Mouse (Mus musculus) myocyte (in vitro differentiated cells): ENCODE results near the gene Cdc42bpa. TPM values are rescaled to one million over a fixed set of nuclear protein-coding genes. Genes with fewer than 3 reads are reported as not detected.
A peak's percentile ranks its signal among the peaks of the same experiment; 100 is the strongest.

Source experiments
- H3K27me3 ChIP-seq: one replicate; pipeline ENCODE4 v1.6.1; 2011; ENCODE audit not compliant: control insufficient read depth, insufficient read depth, insufficient read length
- H3K36me3 ChIP-seq: one replicate; pipeline ENCODE4 v1.6.1; 2011; ENCODE audit not compliant: control insufficient read depth, insufficient read depth
- H3K4me2 ChIP-seq: one replicate; pipeline ENCODE4 v1.6.1; 2011; ENCODE audit warnings: low read depth, control low read depth
- H3K4me3 ChIP-seq: one replicate; pipeline ENCODE4 v1.5.1; 2011; ENCODE audit warnings: mild to moderate bottlenecking, control low read depth, moderate library complexity
- H3K79me2 ChIP-seq: one replicate; pipeline ENCODE4 v1.6.1; 2011; ENCODE audit not compliant: control insufficient read depth, insufficient read depth
- H3ac ChIP-seq: one replicate; pipeline ENCODE4 v1.6.1; 2011; ENCODE audit not compliant: control insufficient read depth, insufficient read length
- CEBPB ChIP-seq: IDR thresholded peaks from 2 replicates; pipeline ENCODE4 v1.6.1; 2011; ENCODE audit warnings: mild to moderate bottlenecking, moderate library complexity; ENCODE audit not compliant: poor library complexity, insufficient read depth, severe bottlenecking
- E2F4 ChIP-seq: IDR thresholded peaks from one replicate; pipeline ENCODE4 v1.6.1; 2011; ENCODE audit warnings: mild to moderate bottlenecking, control low read depth, moderate library complexity; ENCODE audit not compliant: insufficient read depth
- MAX ChIP-seq: IDR thresholded peaks from one replicate; pipeline ENCODE4 v1.6.1; 2011; ENCODE audit warnings: low read depth, mild to moderate bottlenecking, control low read depth
- MYOD1 ChIP-seq, 3 experiments: IDR thresholded peaks; one replicate each; pipeline ENCODE4 v1.6.1; 2011; ENCODE audit warnings: control low read depth in 2 of 3, low read depth in 2 of 3, mild to moderate bottlenecking in 2 of 3, moderate library complexity in 1 of 3; ENCODE audit not compliant: insufficient read length in 2 of 3, control insufficient read depth in 1 of 3
- MYOG ChIP-seq, 3 experiments: IDR thresholded peaks; one replicate each; pipeline ENCODE4 v1.6.1; 2011; ENCODE audit warnings: control low read depth in 2 of 3, low read depth in 2 of 3, mild to moderate bottlenecking in 2 of 3; ENCODE audit not compliant: insufficient read length in 2 of 3, control insufficient read depth in 1 of 3, insufficient read depth in 1 of 3
- POLR2A ChIP-seq: IDR thresholded peaks from one replicate; pipeline ENCODE4 v1.6.1; 2011; ENCODE audit warnings: low read depth, mild to moderate bottlenecking, control low read depth, moderate library complexity; ENCODE audit not compliant: insufficient read length
- POLR2AphosphoS2 ChIP-seq: IDR thresholded peaks from one replicate; pipeline ENCODE4 v1.6.1; 2011; ENCODE audit warnings: low read depth, control low read depth; ENCODE audit not compliant: insufficient read length
- REST ChIP-seq: IDR thresholded peaks from one replicate; pipeline ENCODE4 v1.6.1; 2011; ENCODE audit warnings: mild to moderate bottlenecking, control low read depth, moderate library complexity; ENCODE audit not compliant: insufficient read depth, insufficient read length
- SRF ChIP-seq: IDR thresholded peaks from one replicate; pipeline ENCODE4 v1.6.1; 2011; ENCODE audit warnings: low read depth; ENCODE audit not compliant: control insufficient read depth, insufficient read length
- TCF12 ChIP-seq: IDR thresholded peaks from one replicate; pipeline ENCODE4 v1.6.1; 2011; ENCODE audit warnings: mild to moderate bottlenecking, control low read depth; ENCODE audit not compliant: poor library complexity, insufficient read depth, severe bottlenecking
- TCF3 ChIP-seq: IDR thresholded peaks from one replicate; pipeline ENCODE4 v1.6.1; 2011; ENCODE audit warnings: low read depth, control low read depth; ENCODE audit not compliant: insufficient read length
- USF1 ChIP-seq: IDR thresholded peaks from one replicate; pipeline ENCODE4 v1.6.1; 2011; ENCODE audit warnings: low read depth, mild to moderate bottlenecking, control low read depth, moderate library complexity
- polyA plus RNA-seq: library from polyadenylated mRNA; unstranded; fragments of >200 nt; fragmentation: generic; extraction: Trizol; gene quantifications from one replicate; pipeline ENCODE4 v1.2.1, GENCODE M21; 2012; ENCODE audit warnings: missing spikeins

Gene Cdc42bpa
- polyA plus RNA-seq, 1 experiment, result 14.3 TPM

DNA sequence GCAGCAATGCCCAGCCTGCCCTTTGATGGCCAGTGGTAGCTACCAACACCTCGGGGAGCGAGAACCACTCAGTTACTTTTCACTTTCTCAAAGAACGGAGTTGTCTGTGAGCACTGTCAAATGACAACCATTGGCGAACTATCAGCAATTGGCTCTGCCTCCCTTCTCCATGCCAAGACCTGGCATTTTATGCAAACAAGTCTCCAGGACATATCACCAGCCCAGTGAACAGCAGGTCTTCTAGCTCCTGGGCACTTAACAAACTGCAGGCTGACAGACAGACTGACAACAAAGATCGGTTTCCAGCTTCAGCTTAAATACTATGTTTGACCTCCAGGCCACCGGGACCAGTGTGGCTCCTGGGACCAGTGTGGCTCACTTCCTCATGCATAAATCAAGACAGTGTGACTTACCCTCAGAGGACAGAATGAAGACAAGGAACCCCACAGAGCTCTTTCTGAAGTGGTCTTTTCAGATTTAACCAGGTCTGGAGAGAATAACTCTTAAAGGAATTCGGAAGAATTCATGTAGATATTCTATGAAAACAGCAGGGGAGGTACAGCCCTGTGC, 231.5 kb downstream of the Cdc42bpa start:
- TF ChIP-seq POLR2AphosphoS2 (no peak), CEBPB (no peak), POLR2A (no peak), SRF (no peak), MYOG (IDR thresholded peaks at IDR 0.05; ENCODE audit: control insufficient read depth in 1 of 3, insufficient read depth in 1 of 3, insufficient read length in 2 of 3, low read depth in 2 of 3) (no peak), TCF12 (no peak), TCF3 (no peak), USF1 (no peak)
- peak overlapping the region; percentile 89 for H3K4me2 ChIP-seq

DNA sequence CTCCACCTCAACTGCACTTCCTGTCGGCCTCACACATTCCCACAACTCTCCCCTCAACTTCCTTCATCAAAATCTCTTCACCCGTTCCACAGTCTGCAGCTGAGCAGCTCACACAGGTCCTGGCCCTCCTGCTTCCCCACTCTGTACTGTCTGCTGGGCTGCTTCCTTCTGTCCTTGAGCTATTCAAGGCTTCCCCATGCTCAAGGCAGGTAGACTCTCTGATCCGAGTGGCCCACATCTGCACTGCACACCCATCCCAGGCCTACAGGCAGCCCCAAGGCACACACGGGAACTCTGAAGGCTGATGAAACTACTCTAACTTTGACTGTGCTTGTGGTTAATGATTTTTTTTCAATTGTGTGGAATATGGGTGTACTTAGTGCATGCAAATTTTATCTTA, 232.6 kb downstream of the Cdc42bpa start:
- no peaks in the 10 kb centered on the region for H3K79me2 ChIP-seq
- H3K36me3 ChIP-seq, result no peaks in the 10 kb centered on the region
- peak overlapping the region; percentile 89 for H3K4me2 ChIP-seq
- no peak for TF ChIP-seq MYOG (IDR thresholded peaks at IDR 0.05; ENCODE audit: control insufficient read depth in 1 of 3, insufficient read depth in 1 of 3, insufficient read length in 2 of 3, low read depth in 2 of 3)
- no peak for TF ChIP-seq CEBPB
- TF ChIP-seq POLR2A, result no peak
- no peak for TF ChIP-seq MAX
- no peak for TF ChIP-seq USF1
- no peak for TF ChIP-seq POLR2AphosphoS2
- TF ChIP-seq SRF, result no peak
- TF ChIP-seq E2F4, result no peak
- TF ChIP-seq TCF3, result no peak
- TF ChIP-seq REST, result no peak
- TF ChIP-seq MYOD1 (IDR thresholded peaks at IDR 0.05; ENCODE audit: control insufficient read depth in 1 of 3, insufficient read length in 2 of 3, low read depth in 2 of 3), result no peak
- no peak for TF ChIP-seq TCF12
- H3K27me3 ChIP-seq, result peaks cover 39% of the 10 kb centered on the region
- H3ac ChIP-seq, result no peak overlapping the region
- no peak overlapping the region for H3K4me3 ChIP-seq

More for the DNA sequence above, 231.5 kb downstream of the Cdc42bpa start:
- Histone ChIP-seq H3K27me3 (peaks cover 39% of the 10 kb centered on the region), H3ac (no peak overlapping the region), H3K79me2 (no peaks in the 10 kb centered on the region), H3K4me3 (no peak overlapping the region), H3K36me3 (no peaks in the 10 kb centered on the region)

DNA sequence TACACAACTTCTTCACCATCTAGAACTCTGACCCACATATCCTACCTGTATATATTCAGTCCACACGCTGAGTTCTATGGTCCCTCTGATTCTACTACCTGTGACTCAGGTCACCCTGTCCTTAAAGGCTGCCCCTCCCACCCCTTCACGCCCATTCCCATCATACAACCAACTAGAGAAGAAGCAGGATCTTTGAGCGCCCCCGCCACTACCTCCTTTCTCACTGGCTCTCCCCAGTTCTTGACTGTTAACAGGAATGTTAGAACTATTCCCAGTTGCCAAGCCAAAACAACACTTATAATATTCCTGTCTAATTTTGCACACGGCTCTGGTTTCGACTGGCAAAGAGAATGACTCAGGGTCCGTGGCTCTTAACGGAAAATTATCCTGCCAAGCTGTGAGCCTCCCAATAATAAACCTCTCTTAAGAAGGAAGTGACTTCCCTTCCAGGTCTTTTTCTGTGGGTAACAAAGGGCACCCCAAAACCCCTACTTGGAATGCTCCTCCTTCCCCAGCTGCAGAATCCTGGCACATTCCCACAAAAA, 233.2 kb downstream of the Cdc42bpa start:
- peak overlapping the region; percentile 89 for H3K4me2 ChIP-seq
- no peak for TF ChIP-seq E2F4
- TF ChIP-seq USF1, result no peak
- TF ChIP-seq SRF, result no peak
- no peak for TF ChIP-seq TCF12
- TF ChIP-seq REST, result no peak
- no peak for TF ChIP-seq POLR2AphosphoS2
- TF ChIP-seq MAX, result no peak
- TF ChIP-seq TCF3, result no peak
- TF ChIP-seq MYOD1 (IDR thresholded peaks at IDR 0.05; ENCODE audit: control insufficient read depth in 1 of 3, insufficient read length in 2 of 3, low read depth in 2 of 3), result no peak
- no peak for TF ChIP-seq POLR2A
- no peak for TF ChIP-seq CEBPB
- no peak for TF ChIP-seq MYOG (IDR thresholded peaks at IDR 0.05; ENCODE audit: control insufficient read depth in 1 of 3, insufficient read depth in 1 of 3, insufficient read length in 2 of 3, low read depth in 2 of 3)
- no peaks in the 10 kb centered on the region for H3K79me2 ChIP-seq
- H3K4me3 ChIP-seq, result peak overlapping the region; percentile 35
- no peaks in the 10 kb centered on the region for H3K36me3 ChIP-seq
- no peak overlapping the region for H3ac ChIP-seq
- H3K27me3 ChIP-seq, result peaks cover 39% of the 10 kb centered on the region

DNA sequence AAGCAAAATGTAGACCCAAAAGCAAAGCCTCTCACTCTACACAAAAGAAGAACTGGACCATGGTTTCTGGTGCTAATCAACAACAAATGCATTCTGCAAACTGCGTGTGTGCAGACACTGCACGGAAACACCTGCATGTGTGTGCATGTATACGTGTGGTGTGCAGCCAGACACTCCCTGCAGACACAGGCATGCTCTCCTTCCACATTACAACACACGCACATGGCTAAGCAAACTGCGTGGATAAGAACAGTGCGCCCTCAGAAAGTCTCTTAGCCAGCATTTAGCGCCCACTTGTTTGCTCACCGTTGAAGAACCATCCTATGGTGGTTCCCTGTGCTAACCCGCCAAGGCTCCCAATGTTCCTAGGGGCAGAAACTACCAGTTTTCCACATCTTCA, 233.8 kb downstream of the Cdc42bpa start:
- Histone ChIP-seq H3K4me3 (peak overlapping the region; percentile 35), H3K4me2 (peak overlapping the region; percentile 89), H3K27me3 (peaks cover 35% of the 10 kb centered on the region), H3K36me3 (no peaks in the 10 kb centered on the region), H3K79me2 (no peaks in the 10 kb centered on the region), H3ac (no peak overlapping the region)
- TF ChIP-seq MAX, result no peak
- no peak for TF ChIP-seq CEBPB
- no peak for TF ChIP-seq REST
- TF ChIP-seq SRF, result no peak
- no peak for TF ChIP-seq POLR2AphosphoS2
- peak; percentile 10 for TF ChIP-seq POLR2A

DNA sequence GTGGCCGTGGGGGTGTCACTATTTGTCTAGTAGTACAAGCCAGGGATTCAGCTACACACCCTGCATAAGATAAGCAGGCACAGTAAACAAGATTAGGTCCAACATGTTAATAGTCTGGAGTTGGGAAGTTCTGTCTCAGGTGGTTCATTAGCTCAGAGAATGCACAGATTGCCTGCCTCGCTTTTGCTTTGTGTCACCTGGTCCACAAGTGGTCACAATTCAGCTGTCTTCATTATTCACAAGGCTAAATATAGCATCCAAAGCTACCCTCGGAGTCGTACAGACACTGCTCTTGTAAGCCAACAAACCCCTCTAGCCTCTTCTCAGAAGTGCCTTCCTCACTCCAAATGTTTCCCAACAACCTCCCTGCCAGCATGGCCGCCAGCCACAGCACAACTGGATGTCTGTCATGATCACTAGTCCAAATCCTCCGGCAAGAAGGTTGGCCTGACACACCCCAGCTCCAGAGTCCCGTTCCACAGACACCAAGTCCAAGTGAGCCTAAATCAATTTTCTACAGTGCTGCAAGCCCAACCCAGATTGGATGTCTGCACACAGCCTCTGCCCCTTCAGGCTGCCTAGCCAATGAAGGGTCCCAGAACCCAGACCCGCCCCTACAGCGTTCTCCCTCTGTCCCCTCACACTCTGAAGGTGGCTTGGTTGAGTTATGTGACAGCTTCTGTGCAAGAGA, 234.7 kb downstream of the Cdc42bpa start:
- Histone ChIP-seq H3K79me2 (no peaks in the 10 kb centered on the region), H3K4me3 (peak overlapping the region; percentile 35), H3ac (no peak overlapping the region), H3K4me2 (peak overlapping the region; percentile 89), H3K36me3 (no peaks in the 10 kb centered on the region), H3K27me3 (peaks cover 32% of the 10 kb centered on the region)
- TF ChIP-seq POLR2A (peak; percentile 23), TCF12 (no peak), MYOD1 (IDR thresholded peaks at IDR 0.05; ENCODE audit: control insufficient read depth in 1 of 3, insufficient read length in 2 of 3, low read depth in 2 of 3) (peak in 1 of 3 experiments; percentile 58)
